Mouse (Mus musculus): ENCODE results near the gene 4930469K13Rik.
A peak's percentile ranks its signal among the peaks of the same experiment; 100 is the strongest.

Gene 4930469K13Rik

DNA sequence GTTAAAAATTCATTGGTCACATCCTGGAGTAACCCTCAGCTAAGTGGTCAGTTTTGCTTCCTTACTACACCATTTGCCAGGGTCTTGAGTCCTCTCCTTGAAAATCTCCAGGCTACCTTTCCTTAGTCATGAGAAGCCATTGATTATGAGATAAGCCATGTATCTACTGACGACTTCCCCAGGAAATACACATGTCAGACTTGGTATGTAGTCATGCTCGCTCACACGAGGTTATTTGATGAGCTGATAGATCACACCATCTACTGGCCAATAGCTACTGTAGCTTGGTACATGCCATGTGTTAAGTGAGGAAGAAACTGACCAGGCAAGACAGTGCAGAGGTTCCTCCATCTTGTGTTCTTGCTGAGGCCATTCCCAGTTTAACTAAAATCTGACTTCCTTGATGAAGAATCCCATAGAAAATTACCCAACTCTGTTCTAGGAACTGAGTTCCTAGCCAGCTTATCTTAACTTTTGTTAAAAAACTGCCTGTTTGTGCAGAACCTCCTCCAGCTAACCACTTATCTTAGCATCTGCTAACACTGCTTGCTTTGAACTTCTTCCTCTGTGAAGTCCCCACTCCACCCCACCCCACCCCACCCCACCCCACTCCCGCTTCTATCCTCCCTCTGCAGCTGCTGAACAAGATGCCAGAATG is 158.8 kb downstream of the 4930469K13Rik start:
- no peak for DNase-seq (ENCODE audit: low read depth, low spot score)

DNA sequence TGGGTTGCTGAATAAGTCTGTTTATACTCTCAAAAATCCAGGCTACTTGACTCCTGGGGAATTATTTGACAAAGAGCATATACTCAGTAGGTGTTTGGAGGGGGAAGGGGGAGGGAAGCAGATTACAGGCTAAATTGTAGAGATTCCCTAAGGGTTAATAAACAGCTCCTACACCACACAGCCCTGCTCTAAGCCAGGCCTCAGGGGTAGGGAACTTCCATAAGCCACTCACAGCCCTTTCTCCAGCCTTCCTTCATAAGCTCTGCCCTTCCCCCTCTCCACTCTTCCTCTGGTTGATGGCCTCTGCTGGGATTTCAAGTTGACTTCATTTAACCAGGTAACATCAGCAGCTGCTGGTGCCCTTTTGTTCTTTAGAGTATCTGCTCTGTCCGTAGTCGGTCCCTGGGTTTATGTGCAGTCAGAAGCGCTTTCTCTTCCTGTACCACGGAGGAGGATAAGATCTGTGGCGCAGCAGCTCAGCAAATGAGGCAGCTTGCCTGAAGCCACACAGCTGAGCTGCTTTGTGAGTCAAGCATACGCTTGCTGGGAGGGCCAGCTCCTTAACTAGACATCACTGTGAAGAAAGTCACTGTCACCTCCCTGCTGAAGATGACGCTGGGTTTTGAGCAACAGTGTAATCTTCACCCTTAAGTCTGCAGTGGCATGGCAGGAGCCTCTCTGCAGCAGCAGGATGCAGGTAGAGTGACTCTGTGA is 159.6 kb downstream of the 4930469K13Rik start:
- DNase-seq (ENCODE audit: low read depth, low spot score), result no peak

DNA sequence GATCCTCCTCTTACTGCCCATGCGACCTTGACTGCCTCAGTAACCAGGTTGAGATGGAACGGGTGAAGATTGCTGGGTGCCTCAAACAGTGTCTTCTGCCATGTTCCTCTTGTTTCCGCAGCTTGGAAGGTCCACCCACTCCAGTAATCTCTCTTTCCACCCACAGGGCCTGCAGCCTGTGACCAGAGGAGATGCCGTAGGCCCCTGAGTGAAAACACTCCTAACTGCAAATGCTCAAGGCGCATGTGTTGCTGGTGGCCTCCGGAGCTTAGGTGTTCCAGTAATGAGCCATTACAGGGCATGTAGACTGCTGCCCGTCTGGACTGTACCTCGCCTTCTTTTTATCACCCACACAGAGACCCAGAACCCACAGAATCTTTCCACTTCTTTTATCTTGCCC is 160.7 kb downstream of the 4930469K13Rik start:
- DNase-seq (ENCODE audit: low read depth, low spot score), result no peak

DNA sequence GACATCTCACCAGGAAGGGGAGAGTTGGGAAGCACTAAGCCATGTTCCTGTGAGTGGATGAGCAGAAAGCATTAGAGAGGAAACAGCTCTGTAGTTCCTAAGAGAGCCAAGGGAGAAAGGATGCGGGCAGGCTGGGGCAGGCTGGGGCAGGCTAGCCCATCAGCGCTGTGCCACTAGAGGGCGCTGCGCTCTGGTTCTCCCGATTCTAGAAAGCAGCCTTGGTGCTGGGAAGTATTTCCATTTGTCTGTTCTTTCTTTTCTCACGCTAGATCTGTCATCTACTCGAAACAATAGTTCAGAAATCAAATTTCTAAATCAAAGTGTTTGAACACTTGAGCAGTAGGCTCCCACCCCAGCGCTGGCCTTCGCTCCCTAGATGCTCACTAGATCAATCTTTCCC is 164.1 kb downstream of the 4930469K13Rik start:
- no peak for DNase-seq (ENCODE audit: low read depth, low spot score)

DNA sequence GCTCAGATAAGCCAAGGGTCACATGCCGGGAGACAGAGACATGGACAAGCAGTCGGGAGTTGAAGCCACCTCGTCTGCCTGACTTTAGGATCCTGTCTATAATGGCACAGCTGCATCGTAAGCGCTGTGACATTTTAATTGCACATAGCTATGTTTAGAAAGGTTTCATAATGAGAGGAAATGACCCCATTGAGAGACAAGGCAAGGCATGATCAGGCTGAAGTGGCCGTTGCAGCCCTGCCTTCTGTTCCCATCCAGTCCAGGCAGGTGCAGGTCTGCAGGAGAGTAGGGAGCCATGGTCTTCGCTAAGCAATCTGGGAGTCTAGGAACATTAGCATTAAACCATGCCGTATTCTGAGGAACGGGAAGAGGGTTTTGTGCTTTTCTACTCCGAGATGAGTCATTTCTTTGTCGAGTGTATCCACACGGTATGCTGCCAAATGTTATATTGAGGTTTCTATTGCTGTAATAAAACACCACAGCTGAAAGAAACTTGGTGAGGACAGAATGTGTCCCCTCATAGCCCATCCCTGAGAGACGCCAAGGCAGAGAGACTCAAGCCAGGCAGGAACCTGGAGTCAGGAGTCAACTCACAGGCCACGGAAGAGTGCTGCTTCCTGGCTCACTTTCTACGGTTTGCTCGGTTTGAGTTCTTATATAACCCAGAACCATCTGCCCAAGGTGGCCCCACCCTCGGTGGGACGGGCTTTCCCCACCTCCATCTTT is 165.8 kb downstream of the 4930469K13Rik start:
- peak; percentile 77 for DNase-seq (ENCODE audit: low read depth, low spot score)

DNA sequence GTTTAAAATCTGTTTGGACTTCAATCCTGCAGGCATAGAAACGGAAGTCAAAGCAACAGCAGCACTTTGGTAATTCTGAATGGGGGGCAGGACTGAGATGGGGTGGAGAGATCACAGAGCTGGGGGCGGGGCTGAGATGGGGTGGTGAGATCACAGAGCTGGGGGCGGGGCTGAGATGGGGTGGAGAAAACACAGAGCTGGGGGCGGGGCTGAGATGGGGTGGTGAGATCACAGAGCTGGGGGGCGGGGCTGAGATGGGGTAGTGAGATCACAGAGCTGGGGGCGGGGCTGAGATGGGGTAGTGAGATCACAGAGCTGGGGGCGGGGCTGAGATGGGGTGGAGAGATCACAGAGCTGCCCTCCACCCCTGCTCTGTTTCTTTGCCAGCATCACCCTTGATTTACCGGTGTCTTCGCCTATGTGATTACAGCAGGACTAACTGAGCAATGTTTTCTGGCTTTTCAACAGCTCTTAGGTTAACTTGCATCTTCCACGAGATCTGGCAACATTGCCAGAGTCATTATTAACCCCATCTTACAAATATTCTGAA is 166.4 kb downstream of the 4930469K13Rik start:
- DNase-seq (ENCODE audit: low read depth, low spot score), result no peak

DNA sequence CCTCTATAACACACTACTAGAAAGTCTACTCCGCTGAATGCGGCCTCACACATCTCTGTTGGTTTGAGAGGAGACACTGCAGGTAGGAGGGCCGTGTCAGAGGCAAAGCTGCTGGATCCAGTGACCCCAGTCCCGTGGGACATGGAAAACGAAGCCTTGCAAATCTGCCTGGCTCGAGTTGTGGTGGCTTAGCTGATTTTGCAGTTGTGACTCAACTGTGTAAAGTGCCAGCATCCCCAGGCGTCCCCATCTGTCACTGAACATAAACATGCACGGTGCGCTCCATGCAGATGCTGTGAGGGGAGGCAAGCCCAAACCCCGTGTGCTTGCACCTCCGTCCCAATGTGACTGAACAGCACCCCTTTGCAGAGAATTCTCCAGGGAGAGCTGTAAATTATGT is 168.9 kb downstream of the 4930469K13Rik start:
- no peak for DNase-seq (ENCODE audit: low read depth, low spot score)

DNA sequence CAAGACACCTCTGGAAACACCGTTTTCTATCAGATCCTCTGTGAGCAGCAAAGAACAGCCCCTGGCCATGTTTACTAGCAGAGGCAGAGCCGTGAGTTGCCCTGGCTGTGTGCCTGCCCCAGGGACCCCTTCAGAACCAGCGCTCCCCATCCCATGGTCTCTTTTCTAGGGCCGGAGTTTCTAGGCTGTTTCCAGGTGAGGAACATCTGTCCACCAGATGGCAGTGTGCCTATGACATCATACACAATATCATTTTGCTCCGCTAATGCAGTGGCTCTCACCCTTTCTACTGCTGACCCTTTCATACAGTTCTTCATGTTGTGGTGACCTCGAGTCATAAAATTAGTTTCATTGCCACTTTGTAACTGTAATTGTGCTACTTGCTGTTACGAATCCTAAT is 169.7 kb downstream of the 4930469K13Rik start:
- no peak for DNase-seq (ENCODE audit: low read depth, low spot score)

DNA sequence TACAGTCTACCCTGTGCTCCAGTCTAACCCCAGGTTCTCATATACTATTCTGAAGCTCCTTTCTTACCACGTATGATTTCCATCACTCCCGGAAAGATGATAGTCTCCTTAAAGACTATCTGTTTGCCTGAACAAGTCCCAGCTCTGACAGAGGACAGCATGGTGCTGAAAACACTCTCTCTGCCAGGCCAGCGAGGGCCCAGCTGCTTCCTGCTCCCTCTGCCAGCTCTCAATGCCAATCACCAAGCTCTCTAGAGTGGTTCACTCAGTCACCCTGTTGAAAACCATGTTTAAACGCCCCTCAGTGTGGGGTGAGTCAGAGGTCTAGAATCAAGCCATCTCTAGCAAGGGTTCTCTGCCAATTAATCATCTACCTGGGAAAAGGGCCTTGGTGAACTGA is 170.5 kb downstream of the 4930469K13Rik start:
- DNase-seq (ENCODE audit: low read depth, low spot score), result no peak

DNA sequence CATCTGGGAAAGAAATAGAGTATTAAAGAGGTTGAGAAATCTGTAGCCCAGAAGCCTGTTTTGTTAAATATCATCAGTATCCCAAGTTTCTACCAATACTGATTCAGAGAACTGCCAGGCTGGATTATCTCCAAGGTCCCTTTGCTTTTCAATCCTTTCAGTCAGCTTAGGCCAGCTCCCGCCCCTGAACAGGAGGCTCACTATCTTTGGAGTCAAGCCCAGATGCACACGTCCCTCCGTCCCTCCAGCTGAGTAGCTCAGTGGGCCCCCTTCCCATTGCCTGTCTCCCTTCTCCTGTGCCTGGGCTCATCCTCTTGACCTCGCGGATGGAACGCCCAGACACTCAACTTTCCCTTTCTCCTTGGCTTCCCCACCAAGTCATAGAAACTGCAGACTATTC is 171.0 kb downstream of the 4930469K13Rik start:
- no peak for DNase-seq (ENCODE audit: low read depth, low spot score)

DNA sequence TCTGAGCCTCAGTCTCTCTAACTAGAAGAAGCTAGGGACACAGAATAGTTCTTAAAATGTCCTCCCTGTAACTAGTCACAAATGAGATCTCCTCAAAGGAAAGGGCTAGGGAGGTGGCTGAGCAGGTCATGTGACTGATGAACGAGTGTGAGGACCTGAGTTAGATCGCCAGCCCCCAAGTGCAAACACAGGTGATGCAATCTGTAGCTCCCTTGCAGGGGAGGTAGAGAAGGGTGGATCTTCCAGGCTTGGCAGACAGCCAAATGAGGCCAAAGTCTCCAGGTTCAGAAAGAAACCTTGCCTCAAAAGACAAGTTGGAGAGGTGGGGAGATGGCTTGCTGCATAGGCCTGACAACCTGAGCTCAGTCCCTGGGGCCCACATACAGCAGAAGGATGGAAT is 171.8 kb downstream of the 4930469K13Rik start:
- DNase-seq (ENCODE audit: low read depth, low spot score), result no peak

DNA sequence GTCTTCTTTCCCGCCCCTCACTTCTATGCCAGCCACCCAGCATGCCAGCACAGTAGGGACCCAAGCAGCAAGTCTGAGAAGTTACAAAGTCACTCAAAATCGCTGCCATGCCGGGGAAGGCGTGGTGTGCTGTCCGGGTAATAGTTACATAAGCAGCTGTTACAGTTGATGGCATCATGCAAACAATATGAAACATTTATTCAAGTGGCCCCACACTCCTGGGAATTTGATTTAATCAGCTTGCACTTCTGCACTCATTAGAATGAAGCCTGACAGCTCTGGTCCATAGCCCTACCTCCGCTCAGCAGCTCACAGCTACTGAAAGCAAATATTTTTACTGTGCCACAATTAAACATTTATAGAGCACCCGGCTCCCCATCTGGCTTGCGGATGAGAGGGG is 172.6 kb downstream of the 4930469K13Rik start:
- no peak for DNase-seq (ENCODE audit: low read depth, low spot score)
